Mouse (Mus musculus) embryonic fibroblast, embryonic 13.5 days (primary cell): ENCODE data around the gene Tgfb2.

Experiments
- CTCF ChIP-seq: IDR thresholded peaks from 2 replicates; pipeline ENCODE4 v1.5.1; 2011; ENCODE audit warnings: mild to moderate bottlenecking, control low read depth, low read length, moderate library complexity, borderline replicate concordance; ENCODE audit not compliant: insufficient read depth
- POLR2A ChIP-seq: IDR thresholded peaks from 2 replicates; pipeline ENCODE4 v1.6.1; 2011; ENCODE audit warnings: low read depth, mild to moderate bottlenecking, control low read depth, low read length, moderate library complexity

DNA sequence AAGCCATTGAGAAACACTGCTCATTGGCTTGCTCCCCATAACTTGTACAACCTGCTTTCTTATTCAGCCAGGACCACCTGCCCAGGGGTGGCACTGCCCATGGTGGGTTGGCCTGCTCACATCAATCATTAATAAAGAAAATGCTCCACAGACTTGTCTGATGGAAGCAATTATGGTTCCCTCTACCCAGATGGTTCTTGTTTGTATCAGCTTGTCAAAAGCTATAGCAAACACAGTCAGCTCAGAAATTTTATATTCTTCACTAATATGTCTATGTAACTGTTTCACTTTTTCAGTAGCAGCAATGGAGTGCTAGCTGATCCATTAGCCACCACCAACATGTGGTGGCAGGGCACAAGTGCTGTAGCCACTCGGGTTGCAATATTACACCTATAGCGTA, 94.4 kb downstream of the Tgfb2 start:
- TF ChIP-seq POLR2A, result no peak
- TF ChIP-seq CTCF, result no peak
